16 mouse cellular contexts compared by ENCODE assay signal in genomic region chr1:25088010-25088719, GRCm38 (mm10).
DNase-seq lines count a peak whose midpoint lies in the region; ATAC-seq and TF ChIP-seq lines count a peak whose summit lies in the region.
"Had no signal": no experiment of that assay in that cellular context is flagged by ENCODE, and none has a peak within 500 bp of the region (broad histone marks: within the 10 kb centered on the region; RNA-seq: fewer than 3 reads in every experiment).

No protein-coding gene starts in this region.

- 35% methylated on average over 5 of the region's 5 CpGs for WGBS in neural tube, embryonic 11.5 days
- WGBS in neural tube, embryonic 15.5 days, result 15% methylated on average over 5 of the region's 5 CpGs
- 20% methylated on average over 5 of the region's 5 CpGs for WGBS in hindbrain, postnatal 0 days

- H3K27ac ChIP-seq in neural tube, embryonic 11.5 days (ENCODE audit: low read depth, low read length), result no peak overlapping the region
- no peak overlapping the region; the same call in 1 of the 2 replicates for H3K27ac ChIP-seq in neural tube, embryonic 15.5 days (replicated peaks)
- 0 out of 2 replicates have a peak overlapping the region, but pooled peaks have one; percentile 9 for H3K27ac ChIP-seq in hindbrain, postnatal 0 days
- H3K27ac ChIP-seq: heart, adult 2 months; heart, embryonic 15.5 days had no signal

- H3K36me3 ChIP-seq in neural tube, embryonic 11.5 days (ENCODE audit: control insufficient read depth, insufficient read depth, low read length), result no peaks in the 10 kb centered on the region
- H3K36me3 ChIP-seq in neural tube, embryonic 15.5 days, result no peaks in the 10 kb centered on the region
- H3K36me3 ChIP-seq in hindbrain, postnatal 0 days (ENCODE audit: insufficient read depth, low read length), result no peaks in the 10 kb centered on the region
- H3K36me3 ChIP-seq: heart, embryonic 15.5 days had no signal

- no peak overlapping the region for H3K4me3 ChIP-seq in neural tube, embryonic 11.5 days (ENCODE audit: low read depth, low read length)
- no peak overlapping the region for H3K4me3 ChIP-seq in neural tube, embryonic 15.5 days (replicated peaks)
- H3K4me3 ChIP-seq in hindbrain, postnatal 0 days (ENCODE audit: low read length), result no peak overlapping the region
- H3K4me3 ChIP-seq: heart, adult 2 months; heart, embryonic 15.5 days had no signal

- ATAC-seq in neural tube, embryonic 11.5 days (ENCODE audit: insufficient read depth, low FRiP score, low TSS enrichment), result peak; percentile 40
- no peak for ATAC-seq in neural tube, embryonic 15.5 days (ENCODE audit: low FRiP score)
- no peak for ATAC-seq in hindbrain, postnatal 0 days

- H3K27me3 ChIP-seq in neural tube, embryonic 11.5 days (ENCODE audit: control insufficient read depth, insufficient read depth, low read length), result no peaks in the 10 kb centered on the region
- H3K27me3 ChIP-seq in neural tube, embryonic 15.5 days (replicated peaks), result no peaks in the 10 kb centered on the region
- H3K27me3 ChIP-seq in hindbrain, postnatal 0 days (ENCODE audit: insufficient read depth, low read length), result no peaks in the 10 kb centered on the region
- H3K27me3 ChIP-seq: heart, embryonic 15.5 days had no signal

- no peak overlapping the region for H3K9ac ChIP-seq in neural tube, embryonic 11.5 days (ENCODE audit: low read length)
- H3K9ac ChIP-seq in neural tube, embryonic 15.5 days (replicated peaks), result no peak overlapping the region
- H3K9ac ChIP-seq in hindbrain, postnatal 0 days (replicated peaks; ENCODE audit: low read length), result no peak overlapping the region
- H3K9ac ChIP-seq: heart, embryonic 15.5 days had no signal

- peaks cover 4% of the 10 kb centered on the region; the same call in 1 of the 2 replicates for H3K4me1 ChIP-seq in neural tube, embryonic 11.5 days (ENCODE audit: control insufficient read depth, insufficient read depth, low read length)
- H3K4me1 ChIP-seq in neural tube, embryonic 15.5 days, result peaks cover 21% of the 10 kb centered on the region
- no peaks in the 10 kb centered on the region for H3K4me1 ChIP-seq in hindbrain, postnatal 0 days (ENCODE audit: insufficient read depth, low read length)

- no peak overlapping the region for H3K4me2 ChIP-seq in neural tube, embryonic 11.5 days (ENCODE audit: low read depth)
- H3K4me2 ChIP-seq in neural tube, embryonic 15.5 days, result no peak overlapping the region
- H3K4me2 ChIP-seq in hindbrain, postnatal 0 days (ENCODE audit: low read depth, low read length), result no peak overlapping the region
- H3K4me2 ChIP-seq: heart, embryonic 15.5 days had no signal

- DNase-seq in embryo, embryonic 10.5 days (ENCODE audit: low spot score), result peak; percentile 28
- DNase-seq in embryo, embryonic 11 days, result no peak
- no peak for DNase-seq in neural tube, embryonic 11.5 days (ENCODE audit: low spot score)
- DNase-seq in hindbrain, postnatal 0 days (ENCODE audit: low spot score), result no peak
- DNase-seq in retina, embryonic 14.5 days (ENCODE audit: low spot score), result peak; percentile 37
- DNase-seq in left cerebral cortex, adult 9 months (ENCODE audit: low spot score in 2 of 2), result no peak
- no peak for DNase-seq in thymus, postnatal 10 days (ENCODE audit: low spot score in 2 of 2)
- DNase-seq: cerebellum, adult 11 months; heart, adult 2 months; kidney, adult 11 months; kidney, postnatal 25 days; lung, adult 18-20 months; lung, postnatal 36 days; thymus, adult 2 months had no signal

- H3K9me3 ChIP-seq in neural tube, embryonic 11.5 days (ENCODE audit: control insufficient read depth, low read length), result no peaks in the 10 kb centered on the region
- no peaks in the 10 kb centered on the region for H3K9me3 ChIP-seq in neural tube, embryonic 15.5 days (replicated peaks)
- H3K9me3 ChIP-seq in hindbrain, postnatal 0 days (ENCODE audit: low read length), result no peaks in the 10 kb centered on the region
- H3K9me3 ChIP-seq: heart, embryonic 15.5 days had no signal

- TF ChIP-seq CTCF in hindbrain, postnatal 0 days (IDR thresholded peaks at IDR 0.05; ENCODE audit: low read depth), result no peak

Comparison
In these comparisons a context has a peak if more than half of its experiments do, and no peak if none do; other contexts are left out.
1. DNase-seq: peak in embryo, embryonic 10.5 days (single experiment) and retina, embryonic 14.5 days (single experiment); none in embryo, embryonic 11 days (single experiment), neural tube, embryonic 11.5 days (single experiment), hindbrain, postnatal 0 days (single experiment), left cerebral cortex, adult 9 months (0 of 2) and thymus, postnatal 10 days (0 of 2).